Mouse (Mus musculus): Measurements from ENCODE around the gene Pdgfc.

GRCm38 (mm10) chr3:81023568-81023967, 12.6 kb upstream of the Pdgfc start:
- TF ChIP-seq CTCF (IDR thresholded peaks at IDR 0.05; ENCODE audit: extremely low read depth, insufficient read depth, low read length), result no peak
- TF ChIP-seq POLR2A (IDR thresholded peaks at IDR 0.05; ENCODE audit: extremely low read depth, insufficient read depth, low read length), result no peak

All from cortical plate, adult 2 months (tissue).